Mouse (Mus musculus) intestine, embryonic 16.5 days (tissue): ENCODE data around the gene Jak1. TPM values are rescaled to one million over a fixed set of nuclear protein-coding genes. Genes with fewer than 3 reads are reported as not detected.

Experiments
- ATAC-seq: fragments of 200-750 bp; cut with Nextera tagmentation; 2 replicates; pipeline ENCODE4 v1.8.0; 2017; ENCODE audit warnings: moderate TSS enrichment, moderate library complexity
- H3K27ac ChIP-seq: fragments of 300-500 bp; sonication (generic); 2 replicates; pipeline ENCODE4 v1.5.1; 2014; ENCODE audit warnings: mild to moderate bottlenecking, low read length
- H3K27me3 ChIP-seq: fragments of 300-500 bp; sonication (generic); replicated peaks from 2 replicates; pipeline ENCODE4 v1.6.1; 2014; ENCODE audit warnings: low read length, control low read depth, mixed read lengths; ENCODE audit not compliant: control insufficient read depth, insufficient read depth
- H3K36me3 ChIP-seq: fragments of 300-500 bp; sonication (generic); 2 replicates; pipeline ENCODE4 v1.6.1; 2014; ENCODE audit warnings: low read length, control low read depth; ENCODE audit not compliant: control insufficient read depth, insufficient read depth
- H3K4me1 ChIP-seq: fragments of 300-500 bp; sonication (generic); 2 replicates; pipeline ENCODE4 v1.6.1; 2014; ENCODE audit warnings: low read length, control low read depth, mixed read lengths; ENCODE audit not compliant: control insufficient read depth, insufficient read depth
- H3K4me2 ChIP-seq: fragments of 300-500 bp; sonication (generic); 2 replicates; pipeline ENCODE4 v1.6.1; 2014; ENCODE audit warnings: low read depth, low read length, control low read depth
- H3K4me3 ChIP-seq: fragments of 300-500 bp; sonication (generic); 2 replicates; pipeline ENCODE4 v1.5.1; 2014; ENCODE audit warnings: mild to moderate bottlenecking, low read length
- H3K9ac ChIP-seq: fragments of 300-500 bp; sonication (generic); 2 replicates; pipeline ENCODE4 v1.6.1; 2014; ENCODE audit warnings: low read depth, low read length
- H3K9me3 ChIP-seq: fragments of 300-500 bp; sonication (generic); 2 replicates; pipeline ENCODE4 v1.6.1; 2016; ENCODE audit warnings: low read length, control low read depth; ENCODE audit not compliant: control insufficient read depth
- WGBS: fragments of 180-500 bp; shearing (Covaris S2); extraction: QIAGEN DNeasy Blood & Tissue Kit; methylation state at CpG from one replicate; pipeline ENCODE4 v1.1.7; 2014; 5-methylcytosine and 5-hydroxymethylcytosine counted together
- polyA plus RNA-seq: library from polyadenylated mRNA; unstranded; fragments of >200 nt; fragmentation: Nextera tagmentation; extraction: Ambion mirVana; gene quantifications from 2 replicates; pipeline ENCODE4 v1.2.1, GENCODE M21; 2015

Jak1 gene
- polyA plus RNA-seq, 1 experiment from 2014 or later = 66.7 TPM

GRCm38 (mm10) chr4:101296836-101297235, 31.8 kb upstream of the Jak1 start:
- Histone ChIP-seq H3K9me3 (no peaks in the 10 kb centered on the region), H3K4me2 (no peak overlapping the region), H3K36me3 (no peaks in the 10 kb centered on the region), H3K27me3 (peaks cover 4% of the 10 kb centered on the region; the same call in 1 of the 2 replicates), H3K4me1 (peaks cover 11% of the 10 kb centered on the region), H3K4me3 (no peak overlapping the region), H3K9ac (no peak overlapping the region), H3K27ac (no peak overlapping the region)
- 70% methylated on average over 7 of the region's 7 CpGs for WGBS
- ATAC-seq = no peak

- 81% methylated on average over 3 of the region's 3 CpGs for WGBS
- Histone ChIP-seq H3K27ac (no peak overlapping the region), H3K4me3 (no peak overlapping the region), H3K9me3 (no peaks in the 10 kb centered on the region), H3K4me1 (peaks cover 14% of the 10 kb centered on the region), H3K4me2 (no peak overlapping the region), H3K36me3 (no peaks in the 10 kb centered on the region), H3K9ac (no peak overlapping the region), H3K27me3 (peaks cover 4% of the 10 kb centered on the region; the same call in 1 of the 2 replicates)
- ATAC-seq = no peak
These were observed 30.7 kb upstream of the Jak1 start for GRCm38 (mm10) chr4:101295788-101296187.

- Histone ChIP-seq H3K4me2 (peak overlapping the region; percentile 94), H3K27me3 (peaks cover 4% of the 10 kb centered on the region; the same call in 1 of the 2 replicates), H3K27ac (no peak overlapping the region; the same call in 1 of the 2 replicates), H3K36me3 (no peaks in the 10 kb centered on the region), H3K9me3 (no peaks in the 10 kb centered on the region), H3K4me3 (peak overlapping the region; percentile 60), H3K4me1 (peaks cover 14% of the 10 kb centered on the region), H3K9ac (peak overlapping the region; percentile 87)
- no peak for ATAC-seq
- WGBS = 64% methylated on average over 9 of the region's 9 CpGs
These were observed 28.6 kb upstream of the Jak1 start for GRCm38 (mm10) chr4:101293661-101294060.

DNA sequence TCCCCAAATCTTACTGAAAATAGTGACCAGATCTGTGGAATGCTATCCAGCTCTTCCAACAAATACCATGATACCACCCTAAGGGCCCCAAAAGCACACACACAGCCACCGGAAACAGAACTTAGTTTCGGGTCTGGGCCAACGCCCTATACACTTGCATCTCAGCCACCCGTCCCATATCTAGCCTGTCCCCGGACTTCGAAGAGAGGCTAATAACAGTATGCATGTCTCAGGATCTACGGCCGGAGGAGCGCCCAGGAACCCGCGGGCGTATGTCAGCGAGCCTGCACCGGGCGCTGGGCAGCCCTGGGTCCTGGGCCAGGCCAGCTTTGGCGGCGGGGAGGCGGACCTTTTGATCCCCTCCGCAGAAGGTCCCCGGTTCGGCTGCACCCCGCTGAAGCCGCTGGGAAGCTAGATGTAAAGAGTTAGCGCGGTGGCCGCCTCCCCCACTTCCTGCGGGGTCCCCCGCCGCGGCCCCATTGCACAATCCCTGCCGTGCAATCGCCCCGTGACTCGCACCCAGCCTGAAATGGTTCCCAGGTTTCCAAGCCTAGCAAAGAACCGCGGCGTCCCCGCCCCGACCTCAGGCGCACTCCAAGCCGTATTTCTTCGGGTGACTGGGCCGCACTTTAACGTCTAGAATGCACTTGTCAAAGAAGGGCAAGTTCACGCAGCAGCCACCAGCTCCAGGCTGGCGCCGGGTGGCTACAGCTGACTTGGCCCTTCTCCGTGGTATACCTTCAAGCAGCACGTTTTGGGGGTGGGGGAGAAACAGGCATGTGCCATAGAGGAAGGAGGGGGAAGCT, 27.9 kb upstream of the Jak1 start:
- H3K27ac ChIP-seq = peak overlapping the region; percentile 98
- no peaks in the 10 kb centered on the region for H3K36me3 ChIP-seq
- H3K4me1 ChIP-seq = peaks cover 14% of the 10 kb centered on the region
- WGBS = 4% methylated on average over 49 of the region's 49 CpGs
- H3K4me3 ChIP-seq = peak overlapping the region; percentile 60
- peaks cover 4% of the 10 kb centered on the region; the same call in 1 of the 2 replicates for H3K27me3 ChIP-seq
- H3K9me3 ChIP-seq = no peaks in the 10 kb centered on the region
- peak overlapping the region; percentile 94 for H3K4me2 ChIP-seq
- peak; percentile 72 for ATAC-seq
- peak overlapping the region; percentile 87 for H3K9ac ChIP-seq

DNA sequence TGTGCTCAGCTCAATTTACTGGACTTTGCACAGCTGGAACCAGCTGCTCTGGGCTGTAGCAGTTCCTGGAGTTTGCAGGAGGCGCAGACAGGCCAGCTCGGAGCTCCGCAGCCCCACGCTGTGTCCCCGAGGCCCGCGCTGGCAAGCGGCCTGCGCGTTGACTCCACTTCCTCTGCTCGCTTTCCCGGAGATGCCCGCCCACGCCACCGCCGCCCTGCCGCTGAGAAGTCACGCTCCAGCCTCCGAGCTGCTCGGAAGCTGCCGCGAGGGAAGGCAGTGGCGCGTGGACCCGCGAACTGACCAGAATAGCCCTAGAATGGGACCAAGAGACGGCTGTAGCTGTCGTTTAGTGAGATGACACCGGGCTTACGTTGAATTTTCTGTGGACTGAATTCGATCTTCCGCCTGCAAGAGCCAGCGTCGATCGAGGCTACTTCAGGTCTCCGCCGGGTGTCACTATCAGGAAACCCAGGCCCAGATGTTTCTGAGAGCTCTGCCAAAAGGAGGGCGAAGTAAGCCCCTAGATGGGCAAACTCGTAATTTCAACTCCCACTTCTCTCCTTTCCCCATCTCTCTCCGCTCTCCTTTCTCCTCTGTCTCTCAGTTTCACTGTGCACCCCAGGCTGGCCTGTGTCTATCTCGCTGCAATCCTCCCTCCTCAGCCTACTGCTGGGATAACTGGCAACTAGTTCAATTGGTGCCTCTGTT, 27.1 kb upstream of the Jak1 start:
- peak overlapping the region; percentile 60 for H3K4me3 ChIP-seq
- H3K36me3 ChIP-seq = no peaks in the 10 kb centered on the region
- peak overlapping the region; percentile 98 for H3K27ac ChIP-seq
- peaks cover 4% of the 10 kb centered on the region; the same call in 1 of the 2 replicates for H3K27me3 ChIP-seq
- H3K4me2 ChIP-seq = peak overlapping the region; percentile 94
- peak; percentile 96 for ATAC-seq
- peak overlapping the region; percentile 87 for H3K9ac ChIP-seq
- WGBS = 4% methylated on average over 41 of the region's 41 CpGs
- H3K4me1 ChIP-seq = peaks cover 14% of the 10 kb centered on the region
- H3K9me3 ChIP-seq = no peaks in the 10 kb centered on the region

- H3K4me2 ChIP-seq = no peak overlapping the region
- H3K4me3 ChIP-seq = no peak overlapping the region
- no peak for ATAC-seq
- no peak overlapping the region for H3K9ac ChIP-seq
- H3K27me3 ChIP-seq = 0 out of 2 replicates have a peak, but pooled peaks cover under 1% of the 10 kb centered on the region
- no peaks in the 10 kb centered on the region for H3K36me3 ChIP-seq
- no peaks in the 10 kb centered on the region for H3K9me3 ChIP-seq
- no peak overlapping the region for H3K27ac ChIP-seq
- H3K4me1 ChIP-seq = peaks cover 10% of the 10 kb centered on the region
- WGBS = 81% methylated on average over 11 of the region's 11 CpGs
These were observed 23.2 kb upstream of the Jak1 start for GRCm38 (mm10) chr4:101288292-101288691.

DNA sequence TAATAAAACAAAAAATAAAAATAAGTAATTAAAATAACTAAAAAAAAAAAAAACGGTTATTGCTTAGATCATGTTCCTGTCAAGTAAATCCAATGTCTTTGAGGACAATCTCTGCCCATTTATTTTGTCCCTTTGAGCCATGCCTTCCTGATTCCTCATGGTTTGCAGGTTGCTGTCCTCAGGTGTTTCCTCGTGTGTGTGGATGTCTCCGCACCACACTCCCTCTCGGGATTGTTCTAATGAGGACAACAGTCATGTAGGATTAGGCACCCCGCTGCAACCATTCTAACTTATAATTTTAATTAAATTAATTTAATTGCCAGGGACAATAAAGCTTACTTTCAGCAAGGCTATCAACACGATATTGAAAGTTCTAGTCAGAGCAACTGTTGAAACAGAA, 21.5 kb upstream of the Jak1 start:
- peaks cover 3% of the 10 kb centered on the region; the same call in 1 of the 2 replicates for H3K4me1 ChIP-seq
- H3K9me3 ChIP-seq = no peaks in the 10 kb centered on the region
- H3K27ac ChIP-seq = no peak overlapping the region
- no peak overlapping the region for H3K4me3 ChIP-seq
- ATAC-seq = no peak
- WGBS = 86% methylated on average over 6 of the region's 6 CpGs
- H3K9ac ChIP-seq = no peak overlapping the region
- H3K27me3 ChIP-seq = no peaks in the 10 kb centered on the region
- no peaks in the 10 kb centered on the region for H3K36me3 ChIP-seq
- no peak overlapping the region for H3K4me2 ChIP-seq

DNA sequence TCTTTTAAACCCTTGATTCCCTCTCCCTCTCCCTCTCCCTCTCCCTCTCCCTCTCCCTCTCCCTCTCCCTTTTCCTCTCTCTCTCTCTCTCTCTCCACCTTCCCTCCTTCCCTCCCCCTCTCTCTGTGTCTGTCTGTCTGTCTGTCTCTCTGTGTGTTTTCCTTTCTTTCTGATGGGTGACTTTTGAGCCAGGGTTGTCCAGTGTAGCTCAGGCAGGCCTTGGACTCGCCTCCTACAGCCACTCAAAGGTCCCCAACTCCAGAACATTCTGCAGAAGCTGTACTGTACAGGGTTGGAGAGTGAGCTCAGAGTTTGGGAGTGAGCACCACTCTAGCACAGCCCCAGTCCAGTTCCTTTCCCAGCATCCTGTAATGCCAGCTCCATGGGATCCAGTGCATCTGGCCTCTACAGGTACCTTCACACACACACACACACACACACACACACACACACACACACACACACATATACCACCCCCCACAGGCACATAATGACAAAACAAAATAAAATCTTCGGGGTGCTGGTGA, 20.9 kb upstream of the Jak1 start:
- ATAC-seq = no peak
- WGBS = 73% methylated on average over 2 of the region's 2 CpGs

DNA sequence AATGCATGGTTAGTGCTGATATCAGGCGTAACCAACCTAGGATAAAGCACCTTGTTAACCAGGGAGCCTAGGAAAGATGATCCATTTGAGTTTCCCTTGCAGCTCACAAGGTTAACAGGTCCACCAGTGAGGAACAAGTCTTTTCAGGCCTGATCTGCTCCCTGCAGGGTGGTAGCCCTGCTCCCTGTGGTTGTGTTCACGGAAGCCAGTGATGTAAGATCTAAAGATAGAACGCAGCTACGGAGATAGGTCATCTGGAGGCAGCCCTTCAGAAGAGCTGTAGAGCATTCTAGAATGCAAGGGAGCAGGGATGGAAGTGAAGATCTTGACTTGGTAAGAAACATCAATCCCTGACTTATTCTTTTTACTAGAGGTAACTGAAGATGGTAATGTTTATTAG, 18.9 kb upstream of the Jak1 start:
- Histone ChIP-seq H3K9me3 (no peaks in the 10 kb centered on the region), H3K4me1 (no peaks in the 10 kb centered on the region), H3K9ac (no peak overlapping the region), H3K4me3 (no peak overlapping the region), H3K27ac (no peak overlapping the region), H3K4me2 (no peak overlapping the region), H3K36me3 (no peaks in the 10 kb centered on the region), H3K27me3 (no peaks in the 10 kb centered on the region)
- WGBS = 75% methylated on average over 4 of the region's 4 CpGs
- no peak for ATAC-seq

More for the DNA sequence above, 20.9 kb upstream of the Jak1 start:
- Histone ChIP-seq H3K9ac (no peak overlapping the region), H3K36me3 (no peaks in the 10 kb centered on the region), H3K27me3 (no peaks in the 10 kb centered on the region), H3K27ac (no peak overlapping the region), H3K9me3 (no peaks in the 10 kb centered on the region), H3K4me2 (no peak overlapping the region), H3K4me3 (no peak overlapping the region), H3K4me1 (no peaks in the 10 kb centered on the region)
